Mouse (Mus musculus): Measurements from ENCODE around the gene Fbxw4.
"Not testable (repeated sequence)": the region's sequence is repeated elsewhere in the genome, so short reads cannot be mapped to it uniquely, and the experiment has no call there.

The Fbxw4 gene

GRCm38 (mm10) chr19:45656810-45657595 lies 3.1 kb downstream of the Fbxw4 start:
- no peak for DNase-seq (ENCODE audit: low spot score)

GRCm38 (mm10) chr19:45655870-45656269 lies 4.2 kb downstream of the Fbxw4 start:
- no peak for DNase-seq (ENCODE audit: low spot score)

- no peak for DNase-seq (ENCODE audit: low spot score)
Measured at GRCm38 (mm10) chr19:45653986-45654385, 6.1 kb downstream of the Fbxw4 start.

GRCm38 (mm10) chr19:45652286-45652988 lies 7.7 kb downstream of the Fbxw4 start:
- no peak for DNase-seq (ENCODE audit: low spot score)

- DNase-seq (ENCODE audit: low spot score), result no peak
Measured at GRCm38 (mm10) chr19:45651524-45651923, 8.6 kb downstream of the Fbxw4 start.

- DNase-seq (ENCODE audit: low spot score), result peak; percentile 41
Measured at GRCm38 (mm10) chr19:45649776-45650175, 10.3 kb downstream of the Fbxw4 start.

- not testable (repeated sequence) for DNase-seq (ENCODE audit: low spot score)
Measured at GRCm38 (mm10) chr19:45648469-45648868, 11.6 kb downstream of the Fbxw4 start.

GRCm38 (mm10) chr19:45646866-45647265 lies 13.2 kb downstream of the Fbxw4 start:
- no peak for DNase-seq (ENCODE audit: low spot score)

GRCm38 (mm10) chr19:45640691-45641090 lies 19.4 kb downstream of the Fbxw4 start:
- DNase-seq (ENCODE audit: low spot score), result no peak

- DNase-seq (ENCODE audit: low spot score), result no peak
Measured at GRCm38 (mm10) chr19:45635960-45636359, 24.2 kb downstream of the Fbxw4 start.

GRCm38 (mm10) chr19:45631584-45631983 lies 28.5 kb downstream of the Fbxw4 start:
- DNase-seq (ENCODE audit: low spot score), result no peak

GRCm38 (mm10) chr19:45630953-45631352 lies 29.2 kb downstream of the Fbxw4 start:
- no peak for DNase-seq (ENCODE audit: low spot score)

GRCm38 (mm10) chr19:45629219-45629618 lies 30.9 kb downstream of the Fbxw4 start:
- no peak for DNase-seq (ENCODE audit: low spot score)

GRCm38 (mm10) chr19:45628649-45629048 lies 31.5 kb downstream of the Fbxw4 start:
- DNase-seq (ENCODE audit: low spot score), result no peak

- no peak for DNase-seq (ENCODE audit: low spot score)
Measured at GRCm38 (mm10) chr19:45627036-45627435, 33.1 kb downstream of the Fbxw4 start.

- DNase-seq (ENCODE audit: low spot score), result no peak
Measured at GRCm38 (mm10) chr19:45623710-45624109, 36.4 kb downstream of the Fbxw4 start.

- DNase-seq (ENCODE audit: low spot score), result no peak
Measured at GRCm38 (mm10) chr19:45622144-45622543, 38.0 kb downstream of the Fbxw4 start.

GRCm38 (mm10) chr19:45621061-45621460 lies 39.1 kb downstream of the Fbxw4 start:
- no peak for DNase-seq (ENCODE audit: low spot score)

GRCm38 (mm10) chr19:45619744-45620501 lies 40.2 kb downstream of the Fbxw4 start:
- no peak for DNase-seq (ENCODE audit: low spot score)

GRCm38 (mm10) chr19:45618184-45618583 lies 41.9 kb downstream of the Fbxw4 start:
- DNase-seq (ENCODE audit: low spot score), result no peak

GRCm38 (mm10) chr19:45616735-45617134 lies 43.4 kb downstream of the Fbxw4 start:
- no peak for DNase-seq (ENCODE audit: low spot score)

GRCm38 (mm10) chr19:45616214-45616518 lies 43.9 kb downstream of the Fbxw4 start:
- DNase-seq (ENCODE audit: low spot score), result no peak
